Mouse (Mus musculus) lung, adult 2 months (tissue): ENCODE results near the gene Rxra.

Experiments used
- CTCF ChIP-seq: fragments of 200-500 bp; IDR thresholded peaks from 2 replicates; pipeline ENCODE4 v1.5.1; 2011; ENCODE audit warnings: mild to moderate bottlenecking, low read length, control low read depth; ENCODE audit not compliant: insufficient read depth
- POLR2A ChIP-seq: fragments of 200-500 bp; IDR thresholded peaks from 2 replicates; pipeline ENCODE4 v1.6.1; 2011; ENCODE audit warnings: low read depth, mild to moderate bottlenecking, control low read depth, low read length, borderline replicate concordance; ENCODE audit errors: extremely low read depth

- TF ChIP-seq POLR2A (no peak), CTCF (no peak)
These were observed 62.2 kb downstream of the Rxra start for GRCm38 (mm10) chr2:27738396-27738795.
